Mouse (Mus musculus) left cerebral cortex, postnatal 4 days (tissue): ENCODE results near the gene Ptgis. TPM values are rescaled to one million over a fixed set of nuclear protein-coding genes. Genes with fewer than 3 reads are reported as not detected.

ENCODE experiments used
- DNase-seq: peaks from one replicate; pipeline ENCODE4 v3.0.0-alpha.2; 2022
- intact Hi-C: fragments of 180-260 bp; cut with DNase I; formaldehyde crosslinking; loops from one replicate; pipeline ENCODE4 v1.15.1; 2025
- total RNA-seq, 2 experiments: library from RNA; stranded (reverse); gene quantifications; 2 replicates each; pipeline ENCODE4 v1.2.3; 2021

Gene Ptgis
- total RNA-seq, 2 experiments from 2014 or later = 2.6 to 3.2 TPM

GRCm38 (mm10) chr2:167263931-167264330 is 23.5 kb upstream of the Ptgis start:
- intact Hi-C loops = no loop called here
- no peak for DNase-seq

- no peak for DNase-seq
- intact Hi-C loops = no loop called here
Observed at GRCm38 (mm10) chr2:167263040-167263810, 22.8 kb upstream of the Ptgis start.

GRCm38 (mm10) chr2:167262433-167262832 is 22.0 kb upstream of the Ptgis start:
- no peak for DNase-seq
- intact Hi-C loops = no loop called here

GRCm38 (mm10) chr2:167261106-167261505 is 20.7 kb upstream of the Ptgis start:
- no peak for DNase-seq
- intact Hi-C loops = no loop called here

- intact Hi-C loops = no loop called here
- DNase-seq = no peak
Observed at GRCm38 (mm10) chr2:167257790-167258189, 17.4 kb upstream of the Ptgis start.

GRCm38 (mm10) chr2:167254808-167255207 is 14.4 kb upstream of the Ptgis start:
- intact Hi-C loops = no loop called here
- no peak for DNase-seq

- intact Hi-C loops = no loop called here
- no peak for DNase-seq
Observed at GRCm38 (mm10) chr2:167254185-167254584, 13.8 kb upstream of the Ptgis start.

- intact Hi-C loops = no loop called here
- no peak for DNase-seq
Observed at GRCm38 (mm10) chr2:167253476-167253875, 13.1 kb upstream of the Ptgis start.

GRCm38 (mm10) chr2:167252057-167252687 is 11.8 kb upstream of the Ptgis start:
- no peak for DNase-seq
- intact Hi-C loops = no loop called here

GRCm38 (mm10) chr2:167250736-167251337 is 10.4 kb upstream of the Ptgis start:
- DNase-seq = no peak
- intact Hi-C loops = no loop called here

- no peak for DNase-seq
- intact Hi-C loops = no loop called here
Observed at GRCm38 (mm10) chr2:167250003-167250735, 9.8 kb upstream of the Ptgis start.

- DNase-seq = no peak
- intact Hi-C loops = no loop called here
Observed at GRCm38 (mm10) chr2:167249591-167249990, 9.2 kb upstream of the Ptgis start.

- intact Hi-C loops = no loop called here
- DNase-seq = no peak
Observed at GRCm38 (mm10) chr2:167247823-167248222, 7.4 kb upstream of the Ptgis start.

- intact Hi-C loops = no loop called here
- no peak for DNase-seq
Observed at GRCm38 (mm10) chr2:167246704-167247103, 6.3 kb upstream of the Ptgis start.

GRCm38 (mm10) chr2:167244892-167245291 is 4.5 kb upstream of the Ptgis start:
- no peak for DNase-seq

GRCm38 (mm10) chr2:167243831-167244563 is 3.6 kb upstream of the Ptgis start:
- DNase-seq = no peak
- intact Hi-C loops = no loop called here

More at GRCm38 (mm10) chr2:167244892-167245291, 4.5 kb upstream of the Ptgis start:
- intact Hi-C loops = no loop called here

GRCm38 (mm10) chr2:167239262-167239661 is 1.1 kb downstream of the Ptgis start:
- intact Hi-C loops = no loop called here
- no peak for DNase-seq

- intact Hi-C loops = no loop called here
- DNase-seq = no peak
Observed at GRCm38 (mm10) chr2:167237224-167237623, 3.2 kb downstream of the Ptgis start.

GRCm38 (mm10) chr2:167236174-167236573 is 4.2 kb downstream of the Ptgis start:
- no peak for DNase-seq
- intact Hi-C loops = no loop called here

GRCm38 (mm10) chr2:167235338-167236018 is 4.9 kb downstream of the Ptgis start:
- DNase-seq = no peak
- intact Hi-C loops = no loop called here
